Mouse (Mus musculus) adrenal gland (tissue): Measurements from ENCODE around the gene Serpinb9d.
"Not testable (repeated sequence)": the region's sequence is repeated elsewhere in the genome, so short reads cannot be mapped to it uniquely, and the experiment has no call there.

Source experiments
- intact Hi-C: fragments of 180-260 bp; cut with DNase I; formaldehyde crosslinking; loops from one replicate; pipeline ENCODE4 v1.15.1; 2025
- long read RNA-seq, 2 experiments: library from polyadenylated mRNA; unstranded; transcript quantifications; one replicate each; pipeline ENCODE4 v2.0.0; 2020; ENCODE audit warnings: borderline replicate concordance in 1 of 2; ENCODE audit not compliant: insufficient replicate concordance in 1 of 2

Gene Serpinb9d
- long read RNA-seq, experiment 1, result 0 reads
- long read RNA-seq, experiment 2, result 0 reads

DNA sequence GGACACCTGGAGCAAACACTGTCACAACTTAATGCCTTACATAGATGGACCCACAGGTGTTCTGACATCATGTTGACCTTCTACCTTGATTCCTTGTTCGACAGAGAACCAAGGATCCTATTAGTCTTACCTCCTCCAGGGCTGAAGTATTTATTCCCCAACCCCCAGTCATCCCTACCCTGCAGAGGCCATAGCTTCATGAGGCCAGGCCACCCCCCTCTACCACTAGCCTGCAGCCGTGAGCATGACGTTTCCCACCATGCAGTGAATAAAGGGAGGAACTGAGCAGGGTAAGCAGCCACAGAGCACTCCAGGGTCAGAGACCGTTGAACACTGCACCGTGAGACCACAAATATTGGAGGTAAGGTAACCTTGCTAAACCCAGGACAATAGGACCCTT, at the start of gene Serpinb9d:
Serpinb9d (plus strand) TSS at position 301 of the 400 bp plus-strand sequence.
- intact Hi-C loops, result loop anchor here (10.0 kb wide), 1 partner anchor 98 kb away; no protein-coding TSS in a partner anchor

DNA sequence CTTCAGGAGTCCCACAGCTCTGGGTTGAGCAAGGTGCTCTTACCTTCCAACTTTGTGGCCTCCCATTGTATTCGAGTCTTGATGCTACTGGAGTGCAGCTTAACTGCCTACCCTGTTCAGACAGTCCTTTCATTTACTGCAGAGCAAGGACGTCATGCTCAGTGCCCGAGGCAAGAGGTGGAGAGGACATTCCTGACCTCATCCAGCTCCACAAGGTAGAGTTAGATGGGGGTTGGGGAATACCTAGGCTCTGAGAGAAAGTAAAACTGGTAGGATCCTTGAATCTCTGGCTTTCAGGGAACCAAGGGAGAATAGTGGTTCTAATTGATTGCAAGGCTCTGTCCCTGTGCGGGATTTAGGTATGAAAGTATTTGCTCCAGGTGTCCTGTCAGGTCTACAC, 33.1 kb upstream of the Serpinb9d start, which contains the start of gene Serpinb9c:
Serpinb9c (minus strand) TSS at position 101 of the 400 bp plus-strand sequence.
- intact Hi-C loops, result no loop called here

DNA sequence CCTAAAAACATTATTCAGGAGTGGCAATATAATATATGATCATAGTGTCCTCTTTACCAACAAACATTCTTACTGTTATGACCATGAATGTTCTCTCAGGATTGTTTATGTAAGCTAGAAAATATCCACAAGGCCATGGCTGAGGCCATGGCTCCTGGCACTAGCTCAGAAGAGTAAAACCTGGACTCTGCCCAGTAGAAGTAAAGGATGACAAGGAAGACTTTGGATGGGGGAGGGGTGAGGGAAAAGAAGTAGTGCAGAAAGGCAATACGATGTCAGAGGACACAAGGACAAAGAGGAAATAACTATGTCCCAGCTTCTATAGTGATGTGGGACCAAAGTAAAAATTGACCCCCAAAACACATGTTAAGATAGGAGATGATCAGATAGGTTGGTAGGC, 2.3 kb upstream of the Serpinb9d start:
- intact Hi-C loops, result loop anchor here (10.0 kb wide), 1 partner anchor 96 kb away; no protein-coding TSS in a partner anchor

DNA sequence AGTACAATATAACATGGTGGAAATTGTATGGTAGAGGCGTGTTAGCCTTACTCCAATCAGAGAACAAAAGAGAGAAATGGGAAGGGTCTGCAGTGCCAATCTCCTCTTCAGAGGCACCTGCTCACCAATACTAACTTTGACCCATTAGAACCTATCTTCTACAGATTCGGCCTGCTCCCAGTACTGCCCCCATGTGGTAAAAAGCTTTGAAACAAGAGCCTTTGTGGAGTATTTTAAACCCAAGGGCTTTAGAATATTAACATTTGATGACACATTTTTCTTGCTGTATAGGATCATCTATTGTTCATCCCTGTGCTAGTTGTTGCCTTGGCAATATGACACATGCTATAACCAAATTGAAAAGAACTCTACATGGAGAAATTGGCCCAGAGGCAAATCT, 7.0 kb downstream of the Serpinb9d start:
- intact Hi-C loops, result loop anchor here (10.0 kb wide), 2 partner anchors 105 to 295 kb away; no protein-coding TSS in a partner anchor

DNA sequence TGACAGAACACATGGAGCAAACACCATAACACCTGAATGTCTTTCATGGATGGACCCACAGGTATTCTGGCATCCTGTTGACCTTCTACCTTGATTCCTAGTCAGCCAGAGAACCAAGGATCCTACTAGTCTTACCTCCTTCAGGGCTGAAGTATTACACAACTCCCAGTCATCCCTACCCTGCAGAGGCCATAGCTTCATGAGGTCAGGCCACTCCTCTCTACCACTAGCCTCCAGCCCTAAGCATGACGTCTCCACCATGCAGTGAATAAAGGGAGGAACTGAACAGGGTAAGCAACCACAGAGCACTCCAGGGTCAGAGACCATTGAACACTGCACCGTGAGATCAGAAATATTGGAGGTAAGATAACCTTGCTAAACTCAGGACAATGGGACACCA, 56.6 kb downstream of the Serpinb9d start, which contains the start of gene Serpinb9e:
Serpinb9e (plus strand) TSS at position 301 of the 400 bp plus-strand sequence.
- intact Hi-C loops, result not testable (repeated sequence)
